Mouse (Mus musculus) neural tube, embryonic 14.5 days (tissue): ENCODE measurements around the gene Ddx20. TPM values are rescaled to one million over a fixed set of nuclear protein-coding genes. Genes with fewer than 3 reads are reported as not detected.
A peak's percentile ranks its signal among the peaks of the same experiment; 100 is the strongest.

Source experiments
- ATAC-seq: fragments of 200-750 bp; cut with Nextera tagmentation; 2 replicates; pipeline ENCODE4 v1.8.0; 2017; ENCODE audit warnings: low read depth, mild to moderate bottlenecking, moderate TSS enrichment, moderate library complexity
- H3K27ac ChIP-seq: fragments of 300-500 bp; sonication (generic); 2 replicates; pipeline ENCODE4 v1.5.1; 2014; ENCODE audit warnings: low read depth, mild to moderate bottlenecking, control low read depth, low read length, moderate library complexity, mixed read lengths
- H3K27me3 ChIP-seq: fragments of 300-500 bp; sonication (generic); 2 replicates; pipeline ENCODE4 v1.6.1; 2014; ENCODE audit warnings: low read length; ENCODE audit not compliant: control insufficient read depth, insufficient read depth
- H3K36me3 ChIP-seq: fragments of 300-500 bp; sonication (generic); 2 replicates; pipeline ENCODE4 v1.6.1; 2014; ENCODE audit warnings: low read length, mixed read lengths; ENCODE audit not compliant: control insufficient read depth, insufficient read depth
- H3K4me1 ChIP-seq: fragments of 300-500 bp; sonication (generic); 2 replicates; pipeline ENCODE4 v1.6.1; 2014; ENCODE audit warnings: low read length; ENCODE audit not compliant: control insufficient read depth, insufficient read depth
- H3K4me2 ChIP-seq: fragments of 300-500 bp; sonication (generic); 2 replicates; pipeline ENCODE4 v1.6.1; 2014; ENCODE audit warnings: mild to moderate bottlenecking, low read depth, low read length, control low read depth
- H3K4me3 ChIP-seq: fragments of 300-500 bp; sonication (generic); 2 replicates; pipeline ENCODE4 v1.5.1; 2014; ENCODE audit warnings: low read depth, low read length, control low read depth, mixed read lengths
- H3K9ac ChIP-seq: fragments of 300-500 bp; sonication (generic); replicated peaks from 2 replicates; pipeline ENCODE4 v1.6.1; 2014; ENCODE audit warnings: low read depth, mild to moderate bottlenecking, control low read depth, low read length, mixed read lengths
- H3K9me3 ChIP-seq: fragments of 300-500 bp; sonication (generic); 2 replicates; pipeline ENCODE4 v1.6.1; 2016; ENCODE audit warnings: low read length; ENCODE audit not compliant: control insufficient read depth
- WGBS: fragments of 180-500 bp; shearing (Covaris S2); extraction: QIAGEN DNeasy Blood & Tissue Kit; methylation state at CpG from one replicate; pipeline ENCODE4 v1.1.7; 2014; 5-methylcytosine and 5-hydroxymethylcytosine counted together
- polyA plus RNA-seq: library from polyadenylated mRNA; unstranded; fragments of >200 nt; fragmentation: Nextera tagmentation; extraction: Ambion mirVana; gene quantifications from 2 replicates; pipeline ENCODE4 v1.2.1, GENCODE M21; 2014

Ddx20 gene
- polyA plus RNA-seq, 1 experiment from 2014 or later = 22.2 TPM

DNA sequence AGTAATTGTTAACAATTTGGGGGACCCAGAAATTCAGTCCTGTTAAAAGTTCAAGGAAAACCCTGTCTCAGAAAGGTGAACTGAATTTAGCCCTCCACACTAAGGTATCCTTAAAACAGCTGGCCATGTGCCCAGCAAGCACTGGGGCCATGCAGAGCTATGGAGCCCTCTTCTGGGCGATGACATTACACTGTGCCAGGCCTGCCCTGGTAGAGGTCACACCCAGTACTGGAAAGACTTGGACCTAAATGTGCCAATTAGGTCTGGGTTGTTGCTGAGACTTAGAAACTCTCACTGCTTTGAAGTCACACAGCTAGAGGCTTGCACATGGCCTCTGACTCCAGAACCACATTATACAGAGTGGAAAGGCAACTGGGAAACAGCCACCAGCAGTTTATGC lies 45.2 kb downstream of the Ddx20 start:
- H3K9me3 ChIP-seq = no peaks in the 10 kb centered on the region
- no peaks in the 10 kb centered on the region for H3K27me3 ChIP-seq
- H3K27ac ChIP-seq = no peak overlapping the region
- 61% methylated on average over 1 of the region's 1 CpGs for WGBS
- no peaks in the 10 kb centered on the region for H3K4me1 ChIP-seq
- no peak overlapping the region for H3K4me3 ChIP-seq
- H3K36me3 ChIP-seq = no peaks in the 10 kb centered on the region
- 0 out of 2 replicates have a peak, but pooled peaks have one; percentile 24 for ATAC-seq
- H3K9ac ChIP-seq = no peak overlapping the region
- no peak overlapping the region for H3K4me2 ChIP-seq

DNA sequence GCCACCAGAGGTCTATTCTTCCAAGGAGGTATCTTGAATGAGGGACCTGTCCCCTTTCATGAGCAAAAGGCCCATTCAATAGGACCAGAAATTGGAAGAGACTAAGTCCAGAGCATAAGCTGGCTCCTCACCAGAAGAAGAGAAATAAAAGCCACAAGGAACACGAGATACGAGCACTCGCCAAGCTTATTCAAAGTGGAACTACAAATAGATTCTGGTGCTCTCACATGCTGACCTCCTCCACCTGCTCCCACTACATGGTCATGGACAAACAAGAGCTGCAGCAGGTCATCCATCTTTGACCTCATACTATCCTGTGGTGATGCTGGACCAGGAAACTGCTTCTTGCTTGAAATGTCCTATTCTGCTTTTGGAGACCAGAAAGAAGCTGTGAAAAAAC lies 54.4 kb downstream of the Ddx20 start:
- Histone ChIP-seq H3K4me3 (no peak overlapping the region), H3K36me3 (no peaks in the 10 kb centered on the region), H3K4me2 (no peak overlapping the region), H3K9ac (no peak overlapping the region), H3K27me3 (no peaks in the 10 kb centered on the region), H3K27ac (no peak overlapping the region), H3K9me3 (no peaks in the 10 kb centered on the region), H3K4me1 (no peaks in the 10 kb centered on the region)
- no peak for ATAC-seq
- 86% methylated on average over 3 of the region's 3 CpGs for WGBS

DNA sequence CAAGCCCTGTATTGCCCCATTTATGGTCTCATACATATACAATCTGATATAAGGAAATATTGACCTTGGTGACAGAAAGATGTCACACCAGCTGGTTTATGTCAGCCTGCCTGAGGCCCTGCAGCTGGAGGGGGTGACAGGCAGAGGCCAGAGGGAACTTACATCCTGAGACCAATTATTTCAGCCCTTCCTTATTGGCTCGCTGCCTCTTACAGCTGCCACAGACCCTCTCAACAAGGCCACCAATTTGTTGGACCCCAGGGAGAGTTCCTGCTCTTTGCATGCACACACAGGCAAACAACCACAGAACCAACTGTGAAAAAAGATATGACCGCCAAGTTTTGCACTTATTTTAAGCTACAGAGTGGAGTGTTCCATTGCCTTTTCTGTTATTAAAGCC lies 55.1 kb downstream of the Ddx20 start:
- Histone ChIP-seq H3K36me3 (no peaks in the 10 kb centered on the region), H3K27ac (no peak overlapping the region), H3K9me3 (no peaks in the 10 kb centered on the region), H3K4me2 (no peak overlapping the region), H3K4me1 (no peaks in the 10 kb centered on the region), H3K9ac (no peak overlapping the region), H3K4me3 (no peak overlapping the region), H3K27me3 (no peaks in the 10 kb centered on the region)
- 49% methylated on average over 2 of the region's 2 CpGs for WGBS
- ATAC-seq = no peak

Other genes with a start within 250 kb of the Ddx20 start
- gene Kcnd3, start 235.2 kb downstream of the Ddx20 start, polyA plus RNA-seq = 9.5 and 11.6 TPM in 2 replicates
- gene Inka2, start 17.0 kb upstream of the Ddx20 start, polyA plus RNA-seq = 3.1 and 3.6 TPM in 2 replicates
- gene Rap1a, start 113.8 kb upstream of the Ddx20 start, polyA plus RNA-seq = 62.8 and 67.5 TPM in 2 replicates
- gene Adora3, start 183.3 kb upstream of the Ddx20 start, polyA plus RNA-seq = 0.15 and 0.44 TPM in 2 replicates
- gene Tmigd3, start 183.3 kb upstream of the Ddx20 start, polyA plus RNA-seq = 0.23 TPM in 1 of 2 replicates, not detected in the other
- 0.37 and 0.46 TPM in 2 replicates for gene I830077J02Rik, start 245.1 kb upstream of the Ddx20 start, polyA plus RNA-seq